Mouse (Mus musculus) hindbrain, embryonic 15.5 days (tissue): Measurements from ENCODE around the gene Mvk. TPM values are rescaled to one million over a fixed set of nuclear protein-coding genes. Genes with fewer than 3 reads are reported as not detected.
A peak's percentile ranks its signal among the peaks of the same experiment; 100 is the strongest.

ENCODE experiments used
- ATAC-seq: fragments of 200-750 bp; cut with Nextera tagmentation; 2 replicates; pipeline ENCODE4 v1.8.0; 2017; ENCODE audit warnings: low read depth, moderate number of reproducible peaks, moderate TSS enrichment; ENCODE audit not compliant: low FRiP score
- H3K27ac ChIP-seq: fragments of 300-500 bp; sonication (generic); replicated peaks from 2 replicates; pipeline ENCODE4 v1.5.1; 2015; ENCODE audit warnings: mild to moderate bottlenecking, inconsistent platforms
- H3K27me3 ChIP-seq: fragments of 300-500 bp; sonication (generic); 2 replicates; pipeline ENCODE4 v1.6.1; 2015; ENCODE audit warnings: control low read depth, inconsistent platforms
- H3K36me3 ChIP-seq: fragments of 300-500 bp; sonication (generic); 2 replicates; pipeline ENCODE4 v1.6.1; 2015; ENCODE audit warnings: control low read depth, inconsistent platforms
- H3K4me1 ChIP-seq: fragments of 300-500 bp; sonication (generic); replicated peaks from 2 replicates; pipeline ENCODE4 v1.6.1; 2015; ENCODE audit warnings: control low read depth, inconsistent platforms
- H3K4me2 ChIP-seq: fragments of 300-500 bp; sonication (generic); 2 replicates; pipeline ENCODE4 v1.6.1; 2015; ENCODE audit warnings: moderate library complexity, mild to moderate bottlenecking, inconsistent platforms
- H3K4me3 ChIP-seq: fragments of 300-500 bp; sonication (generic); 2 replicates; pipeline ENCODE4 v1.5.1; 2015; ENCODE audit warnings: mild to moderate bottlenecking, inconsistent platforms
- H3K9ac ChIP-seq: fragments of 300-500 bp; sonication (generic); 2 replicates; pipeline ENCODE4 v1.6.1; 2015; ENCODE audit warnings: inconsistent platforms
- H3K9me3 ChIP-seq: fragments of 300-500 bp; sonication (generic); 2 replicates; pipeline ENCODE4 v1.6.1; 2016; ENCODE audit warnings: control low read depth, inconsistent platforms
- WGBS: fragments of 180-500 bp; shearing (Covaris S2); methylation state at CpG from one replicate; pipeline ENCODE4 v1.1.7; 2015; 5-methylcytosine and 5-hydroxymethylcytosine counted together
- polyA plus RNA-seq: library from polyadenylated mRNA; unstranded; fragments of >200 nt; fragmentation: Nextera tagmentation; extraction: Ambion mirVana; gene quantifications from 2 replicates; pipeline ENCODE4 v1.2.1, GENCODE M21; 2015

The Mvk gene
- polyA plus RNA-seq, 1 experiment from 2014 or later, result 78.0 TPM

DNA sequence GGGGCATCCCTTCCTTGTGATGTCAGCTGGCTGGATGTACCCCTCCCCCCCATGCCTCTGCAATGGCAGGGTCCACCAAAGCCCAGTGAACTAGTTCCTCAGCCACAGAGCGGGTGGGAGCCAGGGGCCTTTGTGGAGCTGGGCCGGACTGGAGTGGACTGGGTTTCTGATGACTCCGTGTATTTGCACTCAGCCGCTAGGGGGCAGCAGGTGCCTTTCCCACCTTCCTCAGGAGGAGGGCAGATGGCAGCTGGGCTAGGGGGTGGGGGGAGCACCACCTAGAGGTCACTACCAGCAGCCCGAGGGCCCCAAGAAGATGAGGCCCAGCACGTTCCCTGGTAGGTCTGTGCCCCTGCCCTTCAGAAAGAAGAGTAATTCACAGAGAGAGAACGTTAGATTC is 17.2 kb downstream of the Mvk start:
- H3K4me1 ChIP-seq, result peaks cover 19% of the 10 kb centered on the region
- H3K27me3 ChIP-seq, result no peaks in the 10 kb centered on the region
- peak; percentile 24; the same call in 1 of the 2 replicates for ATAC-seq
- H3K4me3 ChIP-seq, result no peak overlapping the region
- no peak overlapping the region for H3K4me2 ChIP-seq
- H3K36me3 ChIP-seq, result no peaks in the 10 kb centered on the region
- WGBS, result 8% methylated on average over 7 of the region's 7 CpGs
- no peaks in the 10 kb centered on the region for H3K9me3 ChIP-seq
- H3K27ac ChIP-seq, result no peak overlapping the region
- H3K9ac ChIP-seq, result no peak overlapping the region

DNA sequence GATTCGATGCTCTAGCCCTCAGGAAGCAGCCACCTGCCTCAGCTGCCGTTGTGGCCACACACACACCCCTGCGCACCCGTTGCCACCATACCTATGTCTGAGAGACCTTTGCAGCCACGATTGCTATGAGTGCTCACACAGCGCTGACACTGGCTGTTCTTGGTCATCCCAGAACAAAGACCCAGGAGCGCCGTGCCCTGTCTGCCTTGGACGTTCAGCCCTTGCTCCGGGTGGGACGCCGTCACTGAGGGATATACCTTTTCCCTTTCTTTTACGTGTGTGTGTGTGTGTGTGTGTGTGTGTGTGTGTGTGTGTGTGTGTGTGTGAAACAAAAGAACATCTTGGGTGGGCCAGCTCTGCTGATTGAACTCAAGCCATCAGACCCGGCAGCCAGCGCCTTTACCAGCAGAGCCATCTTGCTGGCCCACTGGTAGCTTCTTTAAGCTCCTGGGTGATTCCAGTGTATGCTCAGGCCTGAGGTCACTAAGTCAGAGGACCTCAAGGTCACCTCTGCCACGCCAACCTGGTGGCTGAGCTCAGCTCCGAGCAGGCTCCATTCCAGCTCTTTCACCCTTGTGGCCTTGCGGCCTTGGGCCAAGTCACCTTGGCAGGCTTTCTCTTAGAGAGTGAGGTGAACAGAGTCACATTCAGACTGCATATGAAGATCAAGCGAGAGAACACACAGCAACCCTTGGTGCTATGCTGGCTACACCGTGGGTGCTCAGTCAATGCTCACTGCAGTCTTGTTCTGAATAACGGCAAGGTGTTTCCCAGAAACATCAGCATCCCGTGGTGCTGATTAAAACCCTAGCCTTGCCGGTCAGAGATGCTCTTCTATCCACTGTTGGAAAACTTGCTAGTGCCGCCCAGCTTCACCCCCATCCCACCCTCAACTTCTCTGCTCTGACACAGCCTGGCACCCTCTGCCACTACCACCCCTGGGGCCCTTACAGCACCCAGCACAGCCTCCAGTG is 18.3 kb downstream of the Mvk start:
- Histone ChIP-seq H3K27ac (no peak overlapping the region), H3K4me3 (no peak overlapping the region), H3K4me1 (peaks cover 30% of the 10 kb centered on the region), H3K27me3 (no peaks in the 10 kb centered on the region), H3K36me3 (no peaks in the 10 kb centered on the region), H3K9me3 (no peaks in the 10 kb centered on the region), H3K9ac (no peak overlapping the region), H3K4me2 (no peak overlapping the region)
- ATAC-seq, result no peak
- WGBS, result 81% methylated on average over 24 of the region's 24 CpGs

DNA sequence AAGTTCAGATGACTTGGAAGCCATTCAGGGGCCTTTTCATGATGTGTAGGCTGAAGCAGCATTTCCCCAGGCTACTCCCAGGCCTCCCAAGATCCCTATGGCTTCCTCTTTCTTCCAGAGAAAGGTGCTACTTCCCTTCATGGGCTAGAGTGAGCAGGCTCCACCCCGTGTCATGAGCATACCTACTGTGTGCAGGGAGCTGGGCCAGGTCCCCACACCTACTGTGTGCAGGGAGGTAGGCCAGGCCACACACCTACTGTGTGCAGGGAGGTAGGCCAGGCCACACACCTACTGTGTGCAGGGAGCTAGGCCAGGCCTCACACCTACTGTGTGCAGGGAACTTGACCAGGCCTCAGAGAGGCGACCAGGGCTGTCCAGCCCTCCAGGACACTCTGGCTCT is 20.5 kb downstream of the Mvk start:
- Histone ChIP-seq H3K27me3 (no peaks in the 10 kb centered on the region), H3K36me3 (no peaks in the 10 kb centered on the region), H3K9me3 (no peaks in the 10 kb centered on the region), H3K4me3 (no peak overlapping the region), H3K9ac (no peak overlapping the region), H3K4me1 (peaks cover 37% of the 10 kb centered on the region), H3K4me2 (no peak overlapping the region), H3K27ac (no peak overlapping the region)
- ATAC-seq, result no peak
- WGBS, result 72% methylated on average over 2 of the region's 2 CpGs

DNA sequence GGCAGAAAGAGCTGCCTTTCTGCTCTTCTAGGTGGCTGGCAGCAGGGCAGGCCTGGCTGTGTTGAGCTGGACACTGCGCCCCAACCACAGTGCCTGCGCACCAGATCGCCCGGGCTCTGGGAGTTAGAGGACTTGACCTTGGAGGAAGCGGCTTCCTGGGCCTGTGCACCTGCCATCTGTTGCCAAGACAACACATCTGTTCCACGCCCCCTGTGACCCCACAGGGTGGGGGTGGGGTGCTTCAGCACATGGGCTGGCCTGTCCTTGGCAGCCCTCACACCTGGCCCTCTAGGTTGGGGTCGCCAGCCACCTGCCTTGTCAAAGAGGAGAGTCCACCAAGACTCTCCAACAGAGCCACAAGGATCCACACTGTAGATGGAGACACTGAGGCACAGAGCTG is 21.6 kb downstream of the Mvk start:
- WGBS, result 64% methylated on average over 7 of the region's 7 CpGs
- peaks cover 37% of the 10 kb centered on the region for H3K4me1 ChIP-seq

DNA sequence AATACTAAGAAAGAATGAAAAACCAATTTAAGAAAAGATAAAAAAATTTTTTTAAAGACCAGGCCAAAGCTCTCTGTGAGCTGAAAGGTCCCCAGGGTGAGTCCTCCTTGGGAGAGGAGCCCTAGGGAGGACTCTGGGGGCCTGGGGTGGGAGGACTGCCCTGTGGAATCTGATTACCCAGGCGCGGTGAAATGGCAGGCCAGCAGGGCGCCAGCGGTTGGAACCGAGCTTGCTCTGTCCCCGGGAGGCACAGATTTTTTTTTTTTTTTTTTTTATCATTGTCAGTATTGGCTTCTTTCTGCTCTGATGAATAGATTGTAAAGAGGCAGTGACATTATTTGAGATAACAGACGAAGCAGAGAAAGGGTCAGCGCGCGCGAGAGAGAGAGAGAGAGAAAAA is 22.9 kb downstream of the Mvk start:
- H3K4me1 ChIP-seq, result peaks cover 33% of the 10 kb centered on the region
- no peaks in the 10 kb centered on the region for H3K9me3 ChIP-seq
- H3K4me3 ChIP-seq, result peak overlapping the region; percentile 17
- H3K27me3 ChIP-seq, result no peaks in the 10 kb centered on the region
- peak overlapping the region; percentile 81 for H3K27ac ChIP-seq
- ATAC-seq, result peak; percentile 39
- H3K36me3 ChIP-seq, result no peaks in the 10 kb centered on the region
- WGBS, result 1% methylated on average over 11 of the region's 11 CpGs
- H3K9ac ChIP-seq, result peak overlapping the region; percentile 35; the same call in 1 of the 2 replicates
- peak overlapping the region; percentile 51 for H3K4me2 ChIP-seq

More for the DNA sequence above, 21.6 kb downstream of the Mvk start:
- Histone ChIP-seq H3K27me3 (no peaks in the 10 kb centered on the region), H3K27ac (no peak overlapping the region), H3K36me3 (no peaks in the 10 kb centered on the region), H3K9ac (no peak overlapping the region), H3K4me3 (no peak overlapping the region), H3K9me3 (no peaks in the 10 kb centered on the region), H3K4me2 (no peak overlapping the region)
- no peak for ATAC-seq

DNA sequence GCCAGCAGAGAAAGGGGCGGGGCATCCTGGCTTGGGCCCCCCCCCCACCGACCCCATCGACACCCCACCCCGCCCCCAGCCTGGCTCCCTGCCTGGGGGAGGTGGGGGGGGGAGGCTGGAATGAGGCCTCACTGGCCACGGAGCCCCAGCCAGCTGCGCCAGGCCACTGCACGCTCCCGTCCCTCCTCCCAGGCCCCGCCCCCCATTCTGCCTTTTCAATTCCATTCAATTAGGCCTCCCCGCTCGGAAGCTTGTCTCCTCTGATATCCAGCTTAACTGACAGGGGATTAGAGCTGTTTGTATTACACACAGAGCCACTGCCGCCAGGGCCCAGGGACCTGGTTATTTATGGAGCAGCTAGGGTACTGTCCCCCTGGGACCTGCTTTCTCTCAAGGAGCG is 23.4 kb downstream of the Mvk start:
- no peaks in the 10 kb centered on the region for H3K27me3 ChIP-seq
- H3K4me3 ChIP-seq, result peak overlapping the region; percentile 17
- peak overlapping the region; percentile 51 for H3K4me2 ChIP-seq
- H3K27ac ChIP-seq, result peak overlapping the region; percentile 81
- H3K9me3 ChIP-seq, result no peaks in the 10 kb centered on the region
- under 1% methylated on average over 12 of the region's 13 CpGs for WGBS
- ATAC-seq, result peak; percentile 79
- peak overlapping the region; percentile 35; the same call in 1 of the 2 replicates for H3K9ac ChIP-seq
- H3K36me3 ChIP-seq, result no peaks in the 10 kb centered on the region
- H3K4me1 ChIP-seq, result peaks cover 33% of the 10 kb centered on the region

DNA sequence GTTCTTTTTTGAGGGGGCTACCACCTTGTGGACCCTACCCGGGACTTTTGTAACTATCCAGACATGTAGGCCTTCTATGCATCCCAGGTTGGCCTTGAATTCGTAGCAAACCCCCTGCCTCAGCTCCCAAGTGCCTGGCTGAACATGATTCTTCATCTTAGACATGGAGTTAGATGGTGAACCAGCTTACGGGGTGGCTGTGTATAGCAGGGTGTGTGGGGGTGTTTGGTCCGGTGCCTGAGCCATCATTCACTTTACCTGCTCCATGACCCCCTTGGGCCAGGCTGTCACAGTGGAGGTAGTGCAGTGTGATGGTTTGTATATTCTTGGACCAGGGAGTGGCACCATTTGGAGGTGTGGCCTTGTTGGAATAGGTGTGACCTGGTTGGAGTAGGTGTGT is 23.9 kb downstream of the Mvk start:
- Histone ChIP-seq H3K9me3 (no peaks in the 10 kb centered on the region), H3K4me1 (peaks cover 33% of the 10 kb centered on the region), H3K27ac (peak overlapping the region; percentile 81), H3K4me2 (peak overlapping the region; percentile 51), H3K27me3 (no peaks in the 10 kb centered on the region), H3K4me3 (no peak overlapping the region), H3K9ac (no peak overlapping the region; the same call in 1 of the 2 replicates), H3K36me3 (no peaks in the 10 kb centered on the region)
- 54% methylated on average over 4 of the region's 4 CpGs for WGBS
- ATAC-seq, result no peak

DNA sequence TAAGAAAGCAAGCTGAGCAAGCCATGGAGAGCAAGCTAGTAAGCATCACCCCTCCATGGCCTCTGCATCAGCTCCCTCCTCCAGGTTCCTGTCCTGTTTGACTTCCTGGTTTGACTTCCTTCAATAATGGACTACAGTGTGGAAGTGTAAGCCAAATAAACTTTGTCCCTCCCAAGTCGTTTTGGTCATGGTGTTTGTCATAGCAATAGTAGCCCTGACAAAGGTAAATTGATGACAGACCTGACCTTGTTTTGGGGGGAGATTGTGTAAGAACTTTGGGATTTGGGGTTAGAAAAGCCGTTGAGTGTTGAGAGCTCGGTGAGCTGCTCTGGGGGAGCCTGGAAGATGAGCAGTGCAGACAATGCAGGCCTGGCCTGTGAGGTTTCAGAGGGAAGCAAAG is 26.3 kb downstream of the Mvk start:
- Histone ChIP-seq H3K27me3 (no peaks in the 10 kb centered on the region), H3K4me3 (no peak overlapping the region), H3K4me2 (no peak overlapping the region), H3K27ac (no peak overlapping the region), H3K9ac (no peak overlapping the region), H3K9me3 (no peaks in the 10 kb centered on the region), H3K36me3 (no peaks in the 10 kb centered on the region), H3K4me1 (peaks cover 47% of the 10 kb centered on the region)
- 81% methylated on average over 3 of the region's 3 CpGs for WGBS
- ATAC-seq, result no peak

DNA sequence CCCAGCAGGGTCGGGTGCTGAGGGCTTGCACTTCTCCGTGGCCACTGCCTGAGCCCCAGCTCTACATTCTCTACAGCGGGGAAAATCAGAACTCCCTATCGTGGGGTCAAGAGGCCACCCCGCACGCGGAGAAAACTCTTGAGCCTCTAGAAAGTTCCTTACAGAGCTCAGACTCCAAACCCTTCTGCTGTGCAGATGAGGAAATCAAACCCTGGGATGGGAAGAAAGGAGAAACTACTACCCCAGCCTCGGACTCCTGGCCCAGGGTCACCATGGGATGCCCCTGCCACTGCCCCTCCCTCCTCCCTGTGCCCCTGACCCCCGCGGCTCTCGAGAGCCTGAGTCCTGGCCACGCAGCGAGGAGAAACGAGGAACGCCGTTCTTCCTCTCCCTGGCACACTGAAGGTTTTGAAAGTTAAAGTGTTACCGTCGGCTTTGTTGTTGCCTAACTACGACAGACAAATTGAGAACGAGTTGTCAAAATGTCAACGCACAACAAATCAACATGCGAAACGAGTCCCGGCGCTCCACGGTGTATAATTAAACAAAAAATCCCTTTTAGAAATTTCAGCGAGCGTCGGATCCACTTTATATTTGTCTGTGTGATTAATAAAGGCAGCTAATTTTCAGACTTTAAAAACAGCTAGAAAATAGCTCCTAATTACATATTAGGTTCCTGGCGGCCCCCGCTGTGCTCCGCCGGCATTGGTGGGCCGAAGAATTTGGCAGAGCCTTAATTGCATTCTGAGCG is 30.8 kb downstream of the Mvk start:
- Histone ChIP-seq H3K9ac (no peak overlapping the region), H3K9me3 (no peaks in the 10 kb centered on the region), H3K27me3 (no peaks in the 10 kb centered on the region), H3K4me3 (no peak overlapping the region), H3K4me2 (peak overlapping the region; percentile 22), H3K36me3 (no peaks in the 10 kb centered on the region), H3K27ac (no peak overlapping the region), H3K4me1 (peaks cover 32% of the 10 kb centered on the region)
- no peak for ATAC-seq
- 30% methylated on average over 35 of the region's 35 CpGs for WGBS

DNA sequence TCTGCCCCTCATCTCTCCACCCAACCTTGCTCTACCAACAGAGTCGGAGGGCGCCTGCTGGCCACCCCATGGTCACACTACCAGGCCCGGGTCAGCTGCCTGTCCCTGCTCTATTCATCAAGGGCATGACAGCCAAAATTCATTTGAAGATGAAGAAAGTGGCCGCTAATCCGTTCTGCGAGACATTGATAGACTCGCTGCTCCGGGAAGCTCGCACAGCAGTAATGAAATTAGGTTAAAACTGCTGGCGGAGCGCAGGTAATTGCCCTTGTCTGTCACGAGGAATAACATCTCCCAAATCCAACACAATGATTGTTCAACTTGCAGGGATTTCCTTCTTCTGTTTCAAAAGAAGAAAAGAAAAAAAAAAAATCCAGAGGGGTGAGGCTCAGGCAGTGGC is 34.2 kb downstream of the Mvk start:
- WGBS, result 65% methylated on average over 12 of the region's 12 CpGs
- H3K9me3 ChIP-seq, result no peaks in the 10 kb centered on the region

DNA sequence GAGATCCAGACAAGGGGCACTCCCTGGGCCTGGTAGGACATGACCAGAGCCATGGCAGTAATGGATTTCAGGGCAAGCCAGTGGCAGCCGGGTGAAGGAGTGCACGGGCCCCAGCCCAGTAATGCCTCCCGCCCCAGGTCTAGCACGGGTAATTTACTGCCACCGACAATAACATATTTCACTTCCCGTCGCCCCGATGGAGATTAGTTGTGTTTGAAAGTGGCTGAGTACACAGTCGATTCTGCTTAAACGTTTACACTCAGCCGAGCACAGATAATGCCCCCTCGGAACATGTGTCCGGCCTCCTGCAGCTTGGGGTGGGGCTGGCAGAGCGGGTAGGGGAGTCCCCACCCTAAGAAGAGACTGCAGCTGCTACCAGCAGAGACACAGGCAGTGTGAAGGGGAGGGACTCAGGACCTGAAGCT is 38.5 kb downstream of the Mvk start:
- 5% methylated on average over 14 of the region's 14 CpGs for WGBS
- no peak overlapping the region for H3K4me3 ChIP-seq
- H3K9me3 ChIP-seq, result no peaks in the 10 kb centered on the region
- H3K27me3 ChIP-seq, result no peaks in the 10 kb centered on the region
- no peak for ATAC-seq
- no peak overlapping the region for H3K4me2 ChIP-seq
- no peaks in the 10 kb centered on the region for H3K36me3 ChIP-seq
- H3K9ac ChIP-seq, result no peak overlapping the region
- H3K27ac ChIP-seq, result no peak overlapping the region
- peaks cover 19% of the 10 kb centered on the region for H3K4me1 ChIP-seq

More for the DNA sequence above, 34.2 kb downstream of the Mvk start:
- H3K4me1 ChIP-seq, result peaks cover 39% of the 10 kb centered on the region
- ATAC-seq, result no peak
- H3K27me3 ChIP-seq, result no peaks in the 10 kb centered on the region
- H3K4me3 ChIP-seq, result no peak overlapping the region
- no peak overlapping the region for H3K27ac ChIP-seq
- H3K36me3 ChIP-seq, result no peaks in the 10 kb centered on the region
- no peak overlapping the region for H3K4me2 ChIP-seq
- H3K9ac ChIP-seq, result no peak overlapping the region

DNA sequence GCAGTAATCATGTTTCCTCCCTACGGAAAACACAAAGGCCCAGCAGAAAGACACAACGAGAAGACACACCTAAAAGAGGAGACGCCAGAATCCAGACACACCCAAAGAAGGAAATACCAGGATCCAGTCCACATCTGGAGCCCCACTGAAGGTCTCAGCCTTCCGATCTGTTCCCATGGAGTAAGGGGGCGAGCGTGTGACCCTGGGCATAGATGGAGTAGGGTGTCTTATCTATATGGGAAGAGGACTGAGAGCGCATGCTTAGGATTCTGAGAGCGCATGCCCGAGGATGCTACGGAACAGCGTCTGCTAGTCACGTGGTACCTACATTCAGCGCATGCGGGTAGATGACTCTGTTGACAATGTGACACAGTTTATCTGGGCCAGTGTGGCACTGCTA is 41.6 kb downstream of the Mvk start:
- Histone ChIP-seq H3K36me3 (no peaks in the 10 kb centered on the region), H3K9me3 (no peaks in the 10 kb centered on the region), H3K27ac (no peak overlapping the region), H3K9ac (no peak overlapping the region), H3K27me3 (no peaks in the 10 kb centered on the region), H3K4me2 (no peak overlapping the region), H3K4me3 (no peak overlapping the region), H3K4me1 (peaks cover 7% of the 10 kb centered on the region; the same call in 1 of the 2 replicates)
- 92% methylated on average over 14 of the region's 14 CpGs for WGBS
- ATAC-seq, result 0 out of 2 replicates have a peak, but pooled peaks have one; percentile 38
